Mouse (Mus musculus) naive thymus-derived CD4-positive, alpha-beta T cell, adult 2 months (primary cell): Measurements from ENCODE around the gene Etfa.

Source experiments
- DNase-seq: peaks from one replicate; pipeline ENCODE4 v3.0.0-alpha.2; 2011; ENCODE audit warnings: low read depth

Etfa gene

GRCm38 (mm10) chr9:55511521-55511993, 486 bp downstream of the Etfa start:
- DNase-seq = peak; percentile 65

- no peak for DNase-seq
These were observed 1.3 kb downstream of the Etfa start for GRCm38 (mm10) chr9:55510651-55511235.

GRCm38 (mm10) chr9:55509731-55510130, 2.3 kb downstream of the Etfa start:
- no peak for DNase-seq

- no peak for DNase-seq
These were observed 3.3 kb downstream of the Etfa start for GRCm38 (mm10) chr9:55508701-55509100.

GRCm38 (mm10) chr9:55507922-55508321, 4.1 kb downstream of the Etfa start:
- no peak for DNase-seq

- DNase-seq = no peak
These were observed 29.9 kb downstream of the Etfa start for GRCm38 (mm10) chr9:55482116-55482515.

GRCm38 (mm10) chr9:55478699-55479098, 33.3 kb downstream of the Etfa start:
- DNase-seq = no peak

- DNase-seq = no peak
These were observed 36.0 kb downstream of the Etfa start for GRCm38 (mm10) chr9:55476084-55476483.

- DNase-seq = peak; percentile 36
These were observed 43.6 kb downstream of the Etfa start for GRCm38 (mm10) chr9:55468397-55468796.

- DNase-seq = no peak
These were observed 58.7 kb downstream of the Etfa start for GRCm38 (mm10) chr9:55453366-55453765.

- DNase-seq = no peak
These were observed 59.1 kb downstream of the Etfa start for GRCm38 (mm10) chr9:55452906-55453305.

- no peak for DNase-seq
These were observed 60.6 kb downstream of the Etfa start for GRCm38 (mm10) chr9:55451426-55451825.

GRCm38 (mm10) chr9:55450035-55450434, 62.0 kb downstream of the Etfa start:
- no peak for DNase-seq

GRCm38 (mm10) chr9:55449108-55449507, 62.9 kb downstream of the Etfa start:
- DNase-seq = no peak

- no peak for DNase-seq
These were observed 64.5 kb downstream of the Etfa start for GRCm38 (mm10) chr9:55447509-55447908.

- DNase-seq = no peak
These were observed 72.8 kb downstream of the Etfa start for GRCm38 (mm10) chr9:55439206-55439780.

GRCm38 (mm10) chr9:55438433-55438832, 73.6 kb downstream of the Etfa start:
- no peak for DNase-seq

- DNase-seq = no peak
These were observed 78.2 kb downstream of the Etfa start for GRCm38 (mm10) chr9:55433875-55434274.

- no peak for DNase-seq
These were observed 79.4 kb downstream of the Etfa start for GRCm38 (mm10) chr9:55432306-55433289.

GRCm38 (mm10) chr9:55430133-55430532, 81.9 kb downstream of the Etfa start:
- no peak for DNase-seq

- peak; percentile 79 for DNase-seq
These were observed 82.6 kb downstream of the Etfa start for GRCm38 (mm10) chr9:55429242-55429975.

- DNase-seq = no peak
These were observed 86.7 kb downstream of the Etfa start for GRCm38 (mm10) chr9:55425271-55425810.
